Mouse (Mus musculus) liver, postnatal 0 days (tissue): Measurements from ENCODE around the gene Tsen2.

ENCODE experiments used
- CTCF ChIP-seq: sonication (generic); IDR thresholded peaks from 2 replicates; pipeline ENCODE4 v1.5.1; 2016; ENCODE audit warnings: antibody characterized with exemption, low read depth
- EP300 ChIP-seq: IDR thresholded peaks from 2 replicates; pipeline ENCODE4 v1.6.1; 2016; ENCODE audit warnings: antibody characterized with exemption, low read depth, mild to moderate bottlenecking

- TF ChIP-seq CTCF = no peak
- no peak for TF ChIP-seq EP300
Measured at GRCm38 (mm10) chr6:115518352-115518751, 26.1 kb upstream of the Tsen2 start.
